Mouse (Mus musculus): ENCODE data around the gene Gramd4. TPM values are rescaled to one million over a fixed set of nuclear protein-coding genes. Genes with fewer than 3 reads are reported as not detected.

Gene Gramd4
- polyA plus RNA-seq, 1 experiment from 2014 or later, result 18.7 TPM

GRCm38 (mm10) chr15:86165811-86166590 is 108.5 kb downstream of the Gramd4 start:
- Histone ChIP-seq H3K4me3 (ENCODE audit: low read length) (no peak overlapping the region), H3K27ac (ENCODE audit: low read length) (no peak overlapping the region), H3K36me3 (ENCODE audit: control insufficient read depth, insufficient read depth) (peaks cover 21% of the 10 kb centered on the region), H3K4me1 (ENCODE audit: control insufficient read depth, insufficient read depth, low read length) (peaks cover 29% of the 10 kb centered on the region), H3K4me2 (ENCODE audit: low read depth, low read length) (no peak overlapping the region), H3K9me3 (replicated peaks; ENCODE audit: control insufficient read depth, low read length) (0 out of 2 replicates have a peak, but pooled peaks cover 4% of the 10 kb centered on the region), H3K9ac (ENCODE audit: low read length) (no peak overlapping the region), H3K27me3 (ENCODE audit: control insufficient read depth, insufficient read depth, low read length) (no peaks in the 10 kb centered on the region)
- no peak for ATAC-seq (replicated peaks; ENCODE audit: extremely low read depth, insufficient read depth, low FRiP score)
- 88% methylated on average over 24 of the region's 24 CpGs for WGBS

GRCm38 (mm10) chr15:86167032-86167655 is 109.6 kb downstream of the Gramd4 start:
- Histone ChIP-seq H3K4me1 (ENCODE audit: control insufficient read depth, insufficient read depth, low read length) (peaks cover 40% of the 10 kb centered on the region), H3K4me2 (ENCODE audit: low read depth, low read length) (no peak overlapping the region), H3K36me3 (ENCODE audit: control insufficient read depth, insufficient read depth) (peaks cover 11% of the 10 kb centered on the region), H3K9ac (ENCODE audit: low read length) (no peak overlapping the region), H3K9me3 (replicated peaks; ENCODE audit: control insufficient read depth, low read length) (no peaks in the 10 kb centered on the region), H3K4me3 (ENCODE audit: low read length) (no peak overlapping the region), H3K27me3 (ENCODE audit: control insufficient read depth, insufficient read depth, low read length) (no peaks in the 10 kb centered on the region), H3K27ac (ENCODE audit: low read length) (no peak overlapping the region)
- ATAC-seq (replicated peaks; ENCODE audit: extremely low read depth, insufficient read depth, low FRiP score), result no peak
- 90% methylated on average over 7 of the region's 7 CpGs for WGBS

GRCm38 (mm10) chr15:86167787-86168504 is 110.5 kb downstream of the Gramd4 start:
- ATAC-seq (replicated peaks; ENCODE audit: extremely low read depth, insufficient read depth, low FRiP score), result no peak
- peak overlapping the region; percentile 27; the same call in 1 of the 2 replicates for H3K9ac ChIP-seq (ENCODE audit: low read length)
- H3K4me2 ChIP-seq (ENCODE audit: low read depth, low read length), result peak overlapping the region; percentile 23
- H3K9me3 ChIP-seq (replicated peaks; ENCODE audit: control insufficient read depth, low read length), result no peaks in the 10 kb centered on the region
- H3K4me1 ChIP-seq (ENCODE audit: control insufficient read depth, insufficient read depth, low read length), result peaks cover 48% of the 10 kb centered on the region
- H3K27me3 ChIP-seq (ENCODE audit: control insufficient read depth, insufficient read depth, low read length), result no peaks in the 10 kb centered on the region
- peaks cover 5% of the 10 kb centered on the region for H3K36me3 ChIP-seq (ENCODE audit: control insufficient read depth, insufficient read depth)
- H3K4me3 ChIP-seq (ENCODE audit: low read length), result no peak overlapping the region
- 60% methylated on average over 10 of the region's 10 CpGs for WGBS
- H3K27ac ChIP-seq (ENCODE audit: low read length), result peak overlapping the region; percentile 73

- Histone ChIP-seq H3K4me3 (ENCODE audit: low read length) (no peak overlapping the region), H3K4me2 (ENCODE audit: low read depth, low read length) (peak overlapping the region; percentile 23), H3K27me3 (ENCODE audit: control insufficient read depth, insufficient read depth, low read length) (no peaks in the 10 kb centered on the region), H3K4me1 (ENCODE audit: control insufficient read depth, insufficient read depth, low read length) (peaks cover 53% of the 10 kb centered on the region), H3K9ac (ENCODE audit: low read length) (peak overlapping the region; percentile 27; the same call in 1 of the 2 replicates), H3K27ac (ENCODE audit: low read length) (peak overlapping the region; percentile 73), H3K36me3 (ENCODE audit: control insufficient read depth, insufficient read depth) (peaks cover 4% of the 10 kb centered on the region; the same call in 1 of the 2 replicates), H3K9me3 (replicated peaks; ENCODE audit: control insufficient read depth, low read length) (no peaks in the 10 kb centered on the region)
- no peak for ATAC-seq (replicated peaks; ENCODE audit: extremely low read depth, insufficient read depth, low FRiP score)
- WGBS, result 35% methylated on average over 7 of the region's 7 CpGs
Measured at GRCm38 (mm10) chr15:86168505-86168867, 111.0 kb downstream of the Gramd4 start.

- H3K4me1 ChIP-seq (ENCODE audit: control insufficient read depth, insufficient read depth, low read length), result peaks cover 60% of the 10 kb centered on the region
- 57% methylated on average over 12 of the region's 12 CpGs for WGBS
- H3K27me3 ChIP-seq (ENCODE audit: control insufficient read depth, insufficient read depth, low read length), result no peaks in the 10 kb centered on the region
- H3K9ac ChIP-seq (ENCODE audit: low read length), result 0 out of 2 replicates have a peak overlapping the region, but pooled peaks have one; percentile 5
- H3K27ac ChIP-seq (ENCODE audit: low read length), result peak overlapping the region; percentile 73
- H3K4me2 ChIP-seq (ENCODE audit: low read depth, low read length), result 0 out of 2 replicates have a peak overlapping the region, but pooled peaks have one; percentile 23
- no peak for ATAC-seq (replicated peaks; ENCODE audit: extremely low read depth, insufficient read depth, low FRiP score)
- H3K9me3 ChIP-seq (replicated peaks; ENCODE audit: control insufficient read depth, low read length), result no peaks in the 10 kb centered on the region
- H3K36me3 ChIP-seq (ENCODE audit: control insufficient read depth, insufficient read depth), result peaks cover 4% of the 10 kb centered on the region; the same call in 1 of the 2 replicates
- H3K4me3 ChIP-seq (ENCODE audit: low read length), result no peak overlapping the region
Measured at GRCm38 (mm10) chr15:86168941-86169816, 111.7 kb downstream of the Gramd4 start.

- H3K9ac ChIP-seq (ENCODE audit: low read length), result 0 out of 2 replicates have a peak overlapping the region, but pooled peaks have one; percentile 5
- 60% methylated on average over 4 of the region's 4 CpGs for WGBS
- H3K27me3 ChIP-seq (ENCODE audit: control insufficient read depth, insufficient read depth, low read length), result no peaks in the 10 kb centered on the region
- no peaks in the 10 kb centered on the region for H3K9me3 ChIP-seq (replicated peaks; ENCODE audit: control insufficient read depth, low read length)
- H3K4me1 ChIP-seq (ENCODE audit: control insufficient read depth, insufficient read depth, low read length), result peaks cover 66% of the 10 kb centered on the region
- H3K27ac ChIP-seq (ENCODE audit: low read length), result peak overlapping the region; percentile 49
- H3K4me2 ChIP-seq (ENCODE audit: low read depth, low read length), result no peak overlapping the region
- no peak overlapping the region for H3K4me3 ChIP-seq (ENCODE audit: low read length)
- no peak for ATAC-seq (replicated peaks; ENCODE audit: extremely low read depth, insufficient read depth, low FRiP score)
- peaks cover 4% of the 10 kb centered on the region; the same call in 1 of the 2 replicates for H3K36me3 ChIP-seq (ENCODE audit: control insufficient read depth, insufficient read depth)
Measured at GRCm38 (mm10) chr15:86169817-86170110, 112.3 kb downstream of the Gramd4 start.

GRCm38 (mm10) chr15:86171316-86171715 is 113.8 kb downstream of the Gramd4 start:
- Histone ChIP-seq H3K4me1 (ENCODE audit: control insufficient read depth, insufficient read depth, low read length) (peaks cover 75% of the 10 kb centered on the region), H3K27me3 (ENCODE audit: control insufficient read depth, insufficient read depth, low read length) (no peaks in the 10 kb centered on the region), H3K9ac (ENCODE audit: low read length) (no peak overlapping the region), H3K9me3 (replicated peaks; ENCODE audit: control insufficient read depth, low read length) (no peaks in the 10 kb centered on the region), H3K36me3 (ENCODE audit: control insufficient read depth, insufficient read depth) (no peaks in the 10 kb centered on the region), H3K4me2 (ENCODE audit: low read depth, low read length) (no peak overlapping the region), H3K4me3 (ENCODE audit: low read length) (no peak overlapping the region), H3K27ac (ENCODE audit: low read length) (peak overlapping the region; percentile 60)
- no peak for ATAC-seq (replicated peaks; ENCODE audit: extremely low read depth, insufficient read depth, low FRiP score)
- WGBS, result 74% methylated on average over 12 of the region's 12 CpGs

- 15% methylated on average over 3 of the region's 3 CpGs for WGBS
- Histone ChIP-seq H3K4me2 (ENCODE audit: low read depth, low read length) (no peak overlapping the region), H3K36me3 (ENCODE audit: control insufficient read depth, insufficient read depth) (no peaks in the 10 kb centered on the region), H3K27ac (ENCODE audit: low read length) (peak overlapping the region; percentile 60), H3K4me3 (ENCODE audit: low read length) (no peak overlapping the region), H3K27me3 (ENCODE audit: control insufficient read depth, insufficient read depth, low read length) (no peaks in the 10 kb centered on the region), H3K4me1 (ENCODE audit: control insufficient read depth, insufficient read depth, low read length) (peaks cover 83% of the 10 kb centered on the region), H3K9ac (ENCODE audit: low read length) (no peak overlapping the region), H3K9me3 (replicated peaks; ENCODE audit: control insufficient read depth, low read length) (no peaks in the 10 kb centered on the region)
- peak; percentile 70 for ATAC-seq (replicated peaks; ENCODE audit: extremely low read depth, insufficient read depth, low FRiP score)
Measured at GRCm38 (mm10) chr15:86172124-86172523, 114.6 kb downstream of the Gramd4 start.
